Mouse (Mus musculus): ENCODE measurements at regions not wholly inside any gene's neighbourhood (a gene's known extent, or its start where the extent isn't known, plus 50 kb on each side); places are given as distances from the start of the nearest gene placed in this dataset.
"Not testable (repeated sequence)": the region's sequence is repeated elsewhere in the genome, so short reads cannot be mapped to it uniquely, and the experiment has no call there.

GRCm38 (mm10) chr4:23567827-23568226 is 928.4 kb upstream of the Mms22l start:
- DNase-seq: no peak

GRCm38 (mm10) chr4:23573013-23573412 is 923.2 kb upstream of the Mms22l start:
- no peak for DNase-seq

GRCm38 (mm10) chr4:23587412-23587811 is 908.8 kb upstream of the Mms22l start:
- no peak for DNase-seq

GRCm38 (mm10) chr4:23590883-23591282 is 905.4 kb upstream of the Mms22l start:
- DNase-seq: no peak

- no peak for DNase-seq
Measured at GRCm38 (mm10) chr4:23591593-23591992, 904.7 kb upstream of the Mms22l start.

GRCm38 (mm10) chr4:23600070-23600469 is 896.2 kb upstream of the Mms22l start:
- no peak for DNase-seq

GRCm38 (mm10) chr4:23601426-23602293 is 894.6 kb upstream of the Mms22l start:
- no peak for DNase-seq

- no peak for DNase-seq
Measured at GRCm38 (mm10) chr4:23602294-23602932, 893.8 kb upstream of the Mms22l start.

- no peak for DNase-seq
Measured at GRCm38 (mm10) chr4:23607348-23607747, 888.9 kb upstream of the Mms22l start.

- DNase-seq: no peak
Measured at GRCm38 (mm10) chr4:23621208-23621607, 875.0 kb upstream of the Mms22l start.

GRCm38 (mm10) chr4:23622231-23622630 is 874.0 kb upstream of the Mms22l start:
- no peak for DNase-seq

GRCm38 (mm10) chr4:23636231-23636928 is 859.9 kb upstream of the Mms22l start:
- DNase-seq: no peak

- DNase-seq: no peak
Measured at GRCm38 (mm10) chr4:23636929-23637235, 859.4 kb upstream of the Mms22l start.

GRCm38 (mm10) chr4:23656671-23657070 is 839.6 kb upstream of the Mms22l start:
- not testable (repeated sequence) for DNase-seq

GRCm38 (mm10) chr4:23668896-23669295 is 827.4 kb upstream of the Mms22l start:
- no peak for DNase-seq

GRCm38 (mm10) chr4:23703626-23704025 is 792.6 kb upstream of the Mms22l start:
- DNase-seq: no peak

- no peak for DNase-seq
Measured at GRCm38 (mm10) chr4:23710716-23711115, 785.5 kb upstream of the Mms22l start.

- DNase-seq: no peak
Measured at GRCm38 (mm10) chr4:23713781-23714415, 782.4 kb upstream of the Mms22l start.

GRCm38 (mm10) chr4:23727846-23728245 is 768.4 kb upstream of the Mms22l start:
- DNase-seq: no peak

- no peak for DNase-seq
Measured at GRCm38 (mm10) chr4:23732471-23732870, 763.8 kb upstream of the Mms22l start.

- no peak for DNase-seq
Measured at GRCm38 (mm10) chr4:23744079-23744478, 752.2 kb upstream of the Mms22l start.

- no peak for DNase-seq
Measured at GRCm38 (mm10) chr4:23758005-23758404, 738.2 kb upstream of the Mms22l start.

Data from cerebellum, adult 11 months (tissue).